Mouse (Mus musculus): ENCODE measurements at regions not wholly inside any gene's neighbourhood (a gene's known extent, or its start where the extent isn't known, plus 50 kb on each side); places are given as distances from the start of the nearest gene placed in this dataset.
"Not testable (repeated sequence)": the region's sequence is repeated elsewhere in the genome, so short reads cannot be mapped to it uniquely, and the experiment has no call there.

DNA sequence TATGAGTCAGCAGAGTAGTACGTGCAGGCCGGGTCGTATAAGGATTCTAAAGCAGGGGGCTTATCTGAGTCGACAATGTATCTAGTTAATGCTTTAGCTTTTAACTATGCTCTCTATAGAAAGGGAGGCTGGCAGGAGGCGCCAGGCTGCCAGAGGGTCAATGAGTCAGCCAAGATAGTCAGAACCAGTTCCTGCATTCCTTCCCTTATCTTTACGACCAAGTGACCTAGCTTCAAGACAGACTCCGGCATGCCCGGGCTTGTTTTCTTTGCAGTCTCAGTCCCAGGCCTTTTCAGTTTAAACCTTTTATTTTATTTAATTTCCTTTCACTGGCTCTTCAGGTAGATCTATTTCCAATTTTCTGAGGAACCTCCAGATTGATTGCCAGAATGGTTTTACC, 374.0 kb upstream of the Nrxn1 start:
- no peak for DNase-seq (ENCODE audit: low spot score in 2 of 2)

GRCm38 (mm10) chr17:91451711-91452110, 358.8 kb upstream of the Nrxn1 start:
- peak in 1 of 2 experiments; percentile 15 for DNase-seq (ENCODE audit: low spot score in 2 of 2)

DNA sequence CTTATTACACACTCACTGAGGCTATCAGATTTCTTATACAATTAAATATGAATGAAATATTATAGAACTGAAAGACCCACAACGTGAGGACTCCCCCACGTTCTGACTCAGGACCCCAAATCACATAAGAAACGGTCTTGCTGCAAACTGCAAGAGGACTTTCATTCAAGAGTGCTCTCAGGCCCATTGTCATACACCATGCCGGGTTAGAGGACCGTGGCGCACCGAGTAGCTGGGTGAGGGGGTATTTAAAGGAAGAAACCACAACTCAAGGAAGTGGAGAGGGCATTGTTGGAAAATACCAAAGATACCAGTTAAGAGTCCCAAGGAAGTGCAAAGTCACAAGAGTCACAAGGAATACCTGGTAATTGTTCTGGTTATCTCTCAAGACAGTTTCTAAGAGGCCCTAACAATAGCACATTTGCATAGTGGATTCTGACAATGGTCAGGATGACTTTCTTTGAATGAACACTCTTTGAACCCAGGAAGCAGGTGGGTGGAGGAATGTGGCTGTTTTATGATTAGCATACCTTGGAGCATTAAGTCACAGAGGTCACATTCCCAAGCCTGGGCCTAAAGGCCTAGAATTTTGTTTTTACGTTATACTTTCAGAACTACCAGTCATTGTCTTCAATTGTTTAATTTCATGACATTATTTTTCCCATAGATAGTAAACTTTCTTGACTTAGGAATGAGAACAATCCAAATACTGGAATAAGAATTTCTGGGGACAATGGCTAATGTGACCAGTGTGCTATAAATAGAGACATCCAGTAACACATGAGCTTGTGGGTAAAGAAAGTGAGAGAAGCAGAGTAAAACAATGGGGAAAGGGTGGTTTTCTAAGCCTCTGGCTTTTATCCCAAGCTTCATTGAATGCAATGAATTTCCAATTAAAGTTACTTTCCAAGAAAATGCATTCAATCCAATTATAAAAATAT, 339.2 kb upstream of the Nrxn1 start:
- DNase-seq (ENCODE audit: low spot score in 2 of 2): not testable (repeated sequence)

DNA sequence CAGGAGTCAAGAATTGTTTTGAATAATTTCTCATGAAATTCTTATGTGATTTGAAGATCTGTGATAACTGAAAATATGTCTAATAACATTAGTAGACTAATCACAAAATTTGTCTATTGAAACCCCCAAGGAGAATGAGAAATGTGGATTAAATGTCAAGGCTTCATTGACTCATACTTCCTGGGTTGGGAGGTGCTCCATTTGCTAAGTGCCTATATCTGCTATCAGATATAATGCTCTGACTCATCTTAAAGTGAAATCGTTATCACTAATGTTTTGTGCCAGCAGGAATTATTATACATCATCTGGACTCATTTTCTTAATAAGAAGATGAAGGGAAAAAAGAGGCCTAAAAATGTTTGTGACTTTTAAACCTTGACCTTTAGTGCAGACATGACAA, 337.5 kb upstream of the Nrxn1 start:
- DNase-seq (ENCODE audit: low spot score in 2 of 2): no peak

- DNase-seq (ENCODE audit: low spot score in 2 of 2): peak in 1 of 2 experiments; percentile 4
These were observed 332.2 kb upstream of the Nrxn1 start for GRCm38 (mm10) chr17:91425120-91425519.

- DNase-seq (ENCODE audit: low spot score in 2 of 2): no peak
These were observed 325.7 kb upstream of the Nrxn1 start for GRCm38 (mm10) chr17:91418582-91418981.

DNA sequence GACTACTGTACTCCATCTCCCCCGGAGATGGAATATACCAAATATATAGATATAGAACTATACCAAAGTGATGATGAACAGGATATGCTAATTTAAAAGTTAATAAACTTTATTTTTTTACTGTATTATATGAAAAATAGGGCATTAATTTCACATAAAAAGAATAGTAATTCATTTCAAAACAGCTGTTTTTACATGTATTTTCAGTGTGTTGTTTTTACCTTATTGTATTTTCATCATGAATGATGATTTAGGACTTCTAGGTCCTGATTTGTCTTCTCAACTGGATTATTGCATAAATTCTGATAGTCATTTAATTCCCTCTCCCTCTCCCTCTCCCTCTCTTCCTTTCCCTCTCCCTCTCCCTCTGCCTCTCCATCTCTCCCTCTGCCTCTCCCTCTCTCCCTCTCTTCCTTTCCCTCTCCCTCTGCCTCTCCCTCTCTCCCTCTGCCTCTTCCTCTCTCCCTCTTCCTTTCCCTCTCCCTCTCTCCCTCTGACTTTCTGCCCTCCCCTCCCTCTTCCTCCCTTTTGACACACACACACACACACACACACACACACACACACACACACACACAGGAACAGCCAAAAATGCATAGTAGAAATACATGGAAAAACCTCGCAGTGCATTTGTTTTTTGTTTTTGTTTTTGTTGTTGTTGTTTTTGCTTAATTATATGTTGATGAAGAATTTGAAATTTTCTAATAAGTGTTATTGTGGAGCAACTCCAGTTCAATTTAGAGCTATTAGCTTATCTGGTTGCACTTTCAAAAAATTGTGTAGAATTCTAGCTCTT, 298.3 kb upstream of the Nrxn1 start:
- no peak for DNase-seq (ENCODE audit: low spot score in 2 of 2)

GRCm38 (mm10) chr17:91389937-91390623, 297.2 kb upstream of the Nrxn1 start:
- DNase-seq (ENCODE audit: low spot score in 2 of 2): not testable (repeated sequence)

DNA sequence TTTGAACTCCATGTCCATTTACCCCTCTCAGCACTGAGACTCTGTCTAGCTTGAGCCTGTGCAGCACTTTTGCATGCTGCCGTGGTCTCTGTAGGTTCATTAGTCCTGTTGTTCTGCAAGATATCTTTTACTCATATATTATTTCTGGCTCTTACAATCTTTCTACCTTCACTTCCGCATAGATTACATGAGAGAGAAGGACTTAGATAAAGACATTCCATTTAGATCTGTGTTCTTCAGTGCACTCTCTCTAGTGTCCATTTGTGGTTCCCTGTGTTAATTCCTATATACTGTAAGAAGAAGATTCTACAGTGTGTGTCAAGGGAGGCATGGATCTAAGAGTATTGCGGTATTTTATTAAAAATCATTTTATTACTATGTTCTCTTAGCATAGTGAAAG, 295.6 kb upstream of the Nrxn1 start:
- DNase-seq (ENCODE audit: low spot score in 2 of 2): no peak

- DNase-seq (ENCODE audit: low spot score in 2 of 2): no peak
These were observed 295.2 kb upstream of the Nrxn1 start for GRCm38 (mm10) chr17:91388039-91388438.

DNA sequence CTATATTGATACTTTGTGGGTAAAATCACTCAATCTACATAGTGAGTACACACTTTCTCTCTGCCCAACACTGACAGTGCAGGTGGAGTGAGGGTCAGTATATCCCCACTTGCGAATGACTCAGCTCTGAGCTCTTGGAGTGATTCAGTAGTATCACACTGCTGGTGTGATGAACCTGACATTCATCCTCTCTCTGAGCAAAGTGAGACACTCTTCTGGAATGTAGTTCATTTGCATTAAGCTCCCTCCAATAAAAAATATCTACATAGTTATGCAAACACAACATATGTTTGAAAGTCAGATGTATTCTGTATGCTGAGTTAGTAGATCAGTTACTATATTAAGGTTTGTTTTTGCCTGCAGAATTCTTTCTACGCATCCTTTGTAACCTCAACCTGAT, 293.1 kb upstream of the Nrxn1 start:
- DNase-seq (ENCODE audit: low spot score in 2 of 2): no peak

GRCm38 (mm10) chr17:91368156-91368555, 275.3 kb upstream of the Nrxn1 start:
- DNase-seq (ENCODE audit: low spot score in 2 of 2): no peak

DNA sequence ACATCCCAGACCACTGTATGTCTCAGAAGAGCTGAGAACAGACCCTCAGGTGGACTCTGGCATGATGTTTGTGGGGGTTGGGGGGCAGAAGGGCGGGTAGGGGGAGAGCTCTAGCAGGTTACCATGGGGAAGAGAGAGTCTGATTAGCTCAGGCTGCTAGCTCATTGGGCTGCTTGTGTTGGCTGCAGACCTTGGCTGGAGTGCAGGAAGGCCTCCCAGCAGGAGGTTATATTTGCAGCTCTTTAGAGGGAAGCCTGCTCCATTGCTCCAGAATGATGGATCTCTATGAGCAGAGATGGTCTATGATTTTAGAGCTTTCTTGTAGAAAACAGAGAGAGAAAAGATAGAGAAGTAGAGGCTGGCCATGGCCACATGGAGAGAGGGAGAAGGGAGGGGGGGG, 268.4 kb upstream of the Nrxn1 start:
- DNase-seq (ENCODE audit: low spot score in 2 of 2): no peak

DNA sequence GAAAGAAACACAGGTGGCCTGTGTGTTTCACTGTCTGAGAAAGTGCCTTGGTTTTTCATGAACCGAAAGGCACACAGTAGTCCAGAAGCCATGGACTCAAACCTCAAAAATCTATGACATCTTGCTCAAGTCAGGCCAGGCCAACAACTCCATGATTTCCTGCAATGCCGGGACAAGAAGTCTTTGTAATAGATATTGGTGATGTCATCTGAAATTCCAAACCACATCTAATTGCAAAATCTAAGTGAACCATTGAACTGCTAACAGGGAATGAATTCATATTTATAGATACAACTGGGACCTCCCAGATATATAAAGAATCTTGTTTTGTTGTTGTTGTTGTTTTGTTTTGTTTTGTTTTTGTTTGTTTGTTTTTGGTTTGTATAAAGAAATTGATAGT, 259.2 kb upstream of the Nrxn1 start:
- no peak for DNase-seq (ENCODE audit: low spot score in 2 of 2)

DNA sequence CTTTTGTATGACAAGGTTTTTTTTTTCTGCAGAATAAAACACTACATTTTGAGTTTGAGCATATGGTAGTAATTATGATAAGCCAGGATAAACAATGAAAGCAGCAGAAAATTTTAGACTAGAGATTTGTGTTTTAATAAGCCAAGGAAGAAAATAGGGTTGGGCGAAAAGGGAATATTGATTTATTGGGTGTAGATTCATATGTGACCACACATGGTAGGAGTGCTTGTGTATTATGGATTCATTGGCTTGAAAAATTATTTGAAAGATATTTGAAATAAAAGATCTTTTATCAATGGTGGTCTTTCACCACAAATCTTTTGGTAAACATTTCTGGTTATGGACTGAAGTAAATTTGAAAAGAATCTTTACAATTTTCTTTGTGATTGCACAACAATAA, 244.0 kb upstream of the Nrxn1 start:
- DNase-seq (ENCODE audit: low spot score in 2 of 2): no peak

GRCm38 (mm10) chr17:91333790-91334189, 240.9 kb upstream of the Nrxn1 start:
- DNase-seq (ENCODE audit: low spot score in 2 of 2): no peak

DNA sequence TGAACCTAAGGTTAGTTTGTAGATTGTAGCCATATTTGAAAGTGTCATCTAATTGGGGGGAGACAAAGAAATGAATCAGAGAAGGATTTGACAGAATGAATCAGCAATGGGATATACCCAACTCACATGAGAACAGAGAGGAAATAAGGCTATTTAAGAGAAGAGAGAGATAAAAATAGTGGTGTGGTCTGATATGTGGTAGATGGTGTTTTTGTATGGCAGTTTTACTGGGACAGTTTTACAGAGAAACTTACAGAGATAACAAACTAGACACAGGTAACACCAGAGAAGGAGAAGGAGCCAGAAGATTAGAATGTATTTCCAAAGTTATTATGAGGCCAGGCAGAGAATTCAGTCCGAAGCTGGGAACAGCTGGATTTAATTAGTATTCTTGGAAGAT, 240.3 kb upstream of the Nrxn1 start:
- DNase-seq (ENCODE audit: low spot score in 2 of 2): no peak

- DNase-seq (ENCODE audit: low spot score in 2 of 2): no peak
These were observed 231.5 kb upstream of the Nrxn1 start for GRCm38 (mm10) chr17:91324377-91324776.

GRCm38 (mm10) chr17:91286875-91287274, 194.0 kb upstream of the Nrxn1 start:
- no peak for DNase-seq (ENCODE audit: low spot score in 2 of 2)

DNA sequence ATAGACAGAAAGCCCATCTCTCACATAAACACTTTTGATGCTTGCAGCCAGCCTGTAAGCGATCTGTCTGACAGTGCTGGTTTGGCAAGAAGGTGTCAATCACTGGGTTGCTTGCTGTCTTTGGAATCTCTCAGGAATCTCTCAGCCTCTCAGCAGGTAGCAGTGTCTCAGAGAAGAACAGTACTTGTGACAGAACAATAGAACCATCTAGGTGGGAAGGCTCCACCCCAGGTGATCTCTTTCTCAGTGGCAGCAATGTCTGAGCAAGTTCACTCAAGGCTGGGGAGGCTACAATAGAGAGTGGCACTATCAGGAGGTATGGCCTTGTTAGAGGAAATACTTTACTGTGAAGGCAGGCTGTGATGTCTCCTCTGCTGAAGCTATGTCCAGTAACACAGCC, 181.5 kb upstream of the Nrxn1 start:
- DNase-seq (ENCODE audit: low spot score in 2 of 2): no peak

GRCm38 (mm10) chr17:91238719-91239118, 145.8 kb upstream of the Nrxn1 start:
- no peak for DNase-seq (ENCODE audit: low spot score in 2 of 2)

DNA sequence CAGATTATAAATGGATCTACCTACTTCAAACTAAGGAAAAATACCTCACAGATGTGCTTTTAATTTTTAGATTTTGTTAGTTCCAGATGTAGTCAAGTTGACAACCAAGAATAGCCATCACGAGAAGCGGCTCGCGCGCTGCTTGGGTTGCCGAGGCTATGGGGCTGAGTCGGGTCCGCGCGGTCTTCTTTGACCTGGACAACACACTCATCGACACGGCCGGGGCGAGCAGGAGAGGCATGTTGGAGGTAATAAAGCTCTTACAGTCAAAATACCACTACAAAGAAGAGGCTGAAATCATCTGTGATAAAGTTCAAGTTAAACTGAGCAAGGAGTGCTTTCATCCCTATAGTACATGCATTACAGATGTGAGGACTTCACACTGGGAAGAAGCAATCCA, 143.8 kb upstream of the Nrxn1 start:
- not testable (repeated sequence) for DNase-seq (ENCODE audit: low spot score in 2 of 2)

Data from left cerebral cortex, adult 18-20 months (tissue).